Mouse (Mus musculus) fat pad, adult 2 months (tissue): ENCODE results near the gene Ddx55.
"Not testable (repeated sequence)": the region's sequence is repeated elsewhere in the genome, so short reads cannot be mapped to it uniquely, and the experiment has no call there.

ENCODE experiments used
- DNase-seq: peaks from one replicate; pipeline ENCODE4 v3.0.0-alpha.2; 2011; ENCODE audit warnings: low read depth, low spot score; ENCODE audit errors: extremely low read depth

The Ddx55 gene

DNA sequence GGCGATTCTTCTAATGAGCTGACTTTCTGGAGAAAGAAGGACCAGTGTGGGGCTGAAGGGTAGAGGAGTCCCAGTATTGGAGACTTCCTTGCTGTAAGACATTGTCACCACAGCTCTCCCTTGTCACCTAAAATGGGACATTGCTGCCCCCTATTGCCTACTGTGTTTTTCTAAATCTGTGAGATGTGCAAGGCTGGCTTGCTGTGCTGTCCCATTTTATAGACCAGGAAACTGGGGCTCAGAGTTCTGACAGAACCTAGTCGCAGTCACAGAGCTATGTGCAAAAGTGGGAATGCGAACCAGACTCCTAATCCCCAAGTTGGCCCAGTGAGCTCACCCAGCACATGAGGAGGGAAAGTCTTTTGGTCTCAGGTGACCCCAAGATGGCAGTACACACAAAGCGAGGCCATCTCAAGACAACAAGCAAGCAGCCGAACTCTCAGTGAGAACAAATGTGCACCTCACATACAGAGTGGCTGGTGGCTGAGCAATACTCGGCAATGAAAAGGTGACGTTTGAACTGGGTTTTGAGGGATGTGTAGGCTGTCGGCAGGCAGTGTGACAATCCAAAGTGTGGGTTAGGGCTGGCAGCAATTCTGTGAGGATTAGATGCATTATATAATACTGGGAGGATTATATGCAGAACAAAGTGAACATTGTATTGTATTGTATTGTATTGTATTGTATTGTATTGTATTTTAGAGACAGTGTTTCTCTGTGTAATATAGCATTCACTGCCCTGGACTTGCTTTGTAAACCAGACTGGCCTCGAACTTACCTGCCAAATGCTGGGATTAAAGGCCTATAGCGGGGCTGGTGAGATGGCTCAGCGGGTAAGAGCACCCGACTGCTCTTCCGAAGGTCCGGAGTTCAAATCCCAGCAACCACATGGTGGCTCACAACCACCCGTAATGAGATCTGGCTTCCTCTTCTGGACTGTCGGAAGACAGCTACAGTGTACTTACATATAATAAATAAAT is 13.6 kb upstream of the Ddx55 start:
- no peak for DNase-seq

- no peak for DNase-seq
These were observed 12.8 kb upstream of the Ddx55 start for GRCm38 (mm10) chr5:124539905-124540304.

- peak; percentile 86 for DNase-seq
These were observed 12.3 kb upstream of the Ddx55 start, which contains the start of gene Tmed2 for GRCm38 (mm10) chr5:124540383-124540786. Gene Tmed2, plus strand, starts transcription at chr5:124540695.

- DNase-seq = no peak
These were observed 11.6 kb upstream of the Ddx55 start for GRCm38 (mm10) chr5:124540905-124541601.

GRCm38 (mm10) chr5:124541602-124541973 is 11.1 kb upstream of the Ddx55 start:
- DNase-seq = no peak

DNA sequence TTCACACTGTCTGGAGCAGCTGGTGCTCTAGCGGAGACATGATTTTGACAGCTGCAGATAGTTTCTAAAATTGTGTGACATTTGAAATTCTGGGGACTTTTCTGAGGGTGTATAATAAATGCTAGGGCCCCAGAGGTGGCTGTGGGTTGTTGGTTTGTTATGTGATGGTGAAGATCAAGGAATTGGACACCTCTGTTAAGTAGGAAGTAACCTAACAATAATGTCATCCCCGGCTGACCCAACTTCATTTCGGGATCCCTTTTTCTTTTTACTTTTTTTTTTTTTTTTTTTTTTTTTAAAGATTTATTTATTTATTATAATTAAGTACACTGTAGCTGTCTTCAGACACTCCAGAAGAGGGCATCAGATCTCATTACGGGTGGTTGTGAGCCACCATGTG is 1.9 kb upstream of the Ddx55 start:
- DNase-seq = not testable (repeated sequence)

DNA sequence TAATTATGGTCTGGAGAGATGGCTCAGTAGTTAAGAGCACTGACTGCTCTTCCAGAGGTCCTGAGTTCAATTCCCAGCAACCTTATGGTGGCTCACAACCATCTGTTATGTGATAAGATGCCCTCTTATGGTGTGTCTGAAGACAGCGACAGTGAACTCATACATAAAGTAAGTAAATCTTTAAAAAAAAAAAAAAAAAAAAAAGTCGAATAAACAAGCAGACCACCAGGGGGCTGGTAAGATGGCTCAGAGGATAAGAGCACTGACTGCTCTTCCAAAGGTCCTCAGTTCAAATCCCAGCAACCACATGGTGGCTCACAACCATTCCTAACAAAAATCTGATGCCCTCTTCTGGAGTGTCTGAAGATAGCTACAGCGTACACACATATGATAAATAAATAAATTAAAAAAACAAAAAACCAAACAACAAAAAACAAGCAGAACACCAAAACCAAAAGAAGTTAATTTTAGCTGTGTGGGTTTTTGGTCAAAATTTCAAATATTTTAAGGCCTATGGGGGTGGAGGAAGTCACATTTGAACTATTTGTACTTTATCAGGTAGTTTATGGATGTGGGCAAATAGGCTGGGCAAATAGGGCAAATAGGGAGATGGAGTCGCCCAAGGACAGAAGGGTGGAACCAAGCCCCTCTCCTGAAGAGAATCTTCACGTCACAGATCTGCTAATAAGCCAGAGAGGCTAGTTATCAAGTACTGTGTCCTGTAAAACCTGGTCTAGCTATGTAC is 1.1 kb upstream of the Ddx55 start:
- DNase-seq = not testable (repeated sequence)

GRCm38 (mm10) chr5:124552094-124552472 is 581 bp upstream of the Ddx55 start:
- no peak for DNase-seq

DNA sequence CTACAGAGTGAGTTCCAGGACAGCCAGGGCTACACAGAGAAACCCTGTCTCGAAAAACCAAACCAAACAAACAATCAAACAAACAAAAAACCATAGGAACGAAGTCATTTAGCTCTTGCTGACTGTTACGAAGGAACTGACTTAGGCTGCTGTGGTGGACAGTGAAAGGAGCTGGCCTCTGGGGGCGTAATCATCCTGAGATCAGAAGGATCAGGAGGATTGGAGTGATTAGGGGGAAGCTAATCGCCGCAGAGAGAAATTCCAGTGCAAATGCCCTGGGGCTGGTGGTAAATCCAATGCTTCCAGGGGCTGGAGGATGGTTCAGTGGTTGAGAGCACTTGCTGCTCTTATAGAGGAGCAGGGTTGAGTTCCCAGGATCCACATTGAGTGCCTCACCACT is 943 bp downstream of the Ddx55 start:
- DNase-seq = no peak

- no peak for DNase-seq
These were observed 2.5 kb downstream of the Ddx55 start for GRCm38 (mm10) chr5:124555145-124555544.

GRCm38 (mm10) chr5:124571068-124571467 is 18.4 kb downstream of the Ddx55 start:
- DNase-seq = no peak

GRCm38 (mm10) chr5:124575467-124575866 is 22.8 kb downstream of the Ddx55 start:
- no peak for DNase-seq

DNA sequence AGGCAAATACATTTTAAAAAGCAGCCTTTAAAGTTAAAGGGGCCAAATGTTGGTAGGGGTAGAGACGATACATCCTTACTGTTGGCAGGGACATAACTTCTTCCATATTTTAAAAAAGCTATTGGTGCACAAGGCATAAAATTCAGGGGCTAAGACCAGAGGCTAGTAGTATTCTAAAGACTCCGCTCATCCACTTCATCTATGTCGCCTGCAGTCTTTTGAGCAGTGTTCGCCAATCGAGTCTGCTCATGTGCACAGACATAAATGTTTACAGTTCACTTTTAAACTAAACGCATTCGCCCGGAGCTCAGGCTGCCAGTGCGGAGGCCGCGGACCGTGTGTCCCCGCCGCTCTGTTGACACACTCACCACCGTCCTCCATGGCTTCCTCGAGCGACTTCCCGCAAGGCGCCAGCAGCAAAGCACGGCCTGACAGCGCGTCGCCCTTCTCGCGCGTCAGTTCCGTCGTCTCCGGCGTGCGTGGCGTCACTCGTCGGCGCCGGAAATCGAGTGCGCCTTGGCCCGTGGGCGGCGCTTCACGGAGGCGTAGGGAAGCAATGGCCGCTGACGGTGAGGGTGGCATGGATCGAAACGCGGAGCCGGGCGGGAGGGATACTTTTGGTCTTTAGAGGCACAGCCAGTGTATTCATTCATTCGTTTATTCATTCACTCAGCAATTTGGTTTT is 26.1 kb downstream of the Ddx55 start, which contains the start of the genes Eif2b1 and Gtf2h3:
Eif2b1 (minus strand) TSS at position 499 of the 685 bp plus-strand sequence.
Gtf2h3 (plus strand) TSS at position 508 of the 685 bp plus-strand sequence.
- DNase-seq = peak; percentile 25

GRCm38 (mm10) chr5:124582515-124582914 is 29.9 kb downstream of the Ddx55 start:
- DNase-seq = no peak

DNA sequence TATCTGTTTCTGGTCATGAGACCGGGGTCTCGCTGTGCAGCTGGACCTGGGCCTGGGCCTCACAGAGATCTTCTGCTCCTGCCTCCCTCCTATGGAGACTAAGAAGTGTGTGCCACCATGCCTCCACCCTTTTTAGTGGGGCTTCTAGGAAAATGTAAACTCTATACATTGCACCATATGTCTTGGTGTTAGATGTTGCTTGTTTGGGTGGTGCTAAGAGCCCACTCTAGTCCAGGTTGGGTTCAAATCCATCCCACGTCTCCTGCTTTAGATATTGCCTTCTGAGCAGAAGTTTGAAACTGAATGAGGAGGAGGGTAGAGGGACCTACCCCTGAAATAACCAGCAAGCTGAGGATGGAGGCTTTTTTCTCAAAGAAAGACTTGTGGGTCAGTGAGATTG is 40.1 kb downstream of the Ddx55 start:
- no peak for DNase-seq

DNA sequence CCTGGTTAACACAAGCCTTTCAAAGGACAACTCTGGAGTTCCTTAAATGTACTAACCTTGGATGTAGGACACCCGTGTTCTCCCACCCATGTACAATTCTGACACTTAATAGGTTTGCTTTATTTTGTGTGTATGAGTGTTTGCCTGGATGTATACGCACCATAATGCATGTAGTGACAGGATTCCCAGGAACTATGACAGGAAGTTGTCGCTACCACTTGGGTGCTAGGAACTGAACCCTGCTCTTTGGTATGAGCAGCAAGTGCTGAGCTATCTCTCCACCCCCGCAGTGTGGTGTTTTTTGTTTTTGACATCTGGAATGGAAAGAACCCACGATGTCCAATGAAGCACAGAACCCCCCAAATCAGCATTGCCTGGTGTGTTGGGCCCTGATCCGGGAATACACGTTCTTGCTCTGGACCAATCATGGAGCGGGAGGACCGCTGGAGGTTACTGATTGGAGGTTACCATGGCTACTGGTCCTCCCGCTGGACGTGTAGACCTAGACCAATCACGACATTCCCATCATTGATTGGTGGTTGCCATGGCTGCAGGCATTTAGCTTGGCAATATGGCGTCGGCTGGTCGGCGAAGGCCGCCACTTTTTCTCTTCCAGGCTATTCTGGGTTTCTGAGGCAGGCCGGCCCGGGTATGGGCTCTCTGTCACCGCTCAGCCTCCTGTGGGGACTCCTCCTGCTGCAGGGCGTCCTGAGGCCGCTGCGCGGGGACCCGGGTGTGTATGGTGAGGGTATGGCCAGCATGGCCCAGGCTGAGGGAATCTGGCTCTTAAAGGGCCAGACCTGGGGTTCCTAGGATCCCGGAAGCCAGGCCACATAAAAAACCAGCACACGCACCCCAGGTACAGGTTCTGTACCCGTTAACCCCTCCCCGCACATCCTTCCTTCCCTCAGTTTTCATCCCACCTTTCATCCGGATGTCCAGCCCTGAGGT is 45.8 kb downstream of the Ddx55 start:
- peak; percentile 81 for DNase-seq

DNA sequence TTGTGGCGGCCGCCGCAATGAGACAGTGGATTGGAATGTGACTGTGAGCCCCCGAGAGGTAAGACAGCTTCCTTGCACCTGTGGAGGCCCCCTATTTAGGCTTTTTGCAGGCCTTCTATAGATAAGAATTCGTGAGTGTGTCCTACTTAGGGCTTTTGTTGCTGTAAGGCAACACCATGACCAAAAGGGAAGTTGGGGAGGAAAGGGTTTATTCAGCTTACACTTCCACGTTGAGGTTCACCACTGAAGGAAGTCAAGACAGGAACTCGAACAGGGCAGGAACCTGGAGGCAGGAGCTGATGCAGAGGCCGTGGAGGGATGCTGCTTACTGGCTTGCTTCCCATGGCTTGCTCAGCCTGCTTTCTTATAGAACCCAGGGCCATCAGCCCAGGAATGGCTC is 47.1 kb downstream of the Ddx55 start:
- not testable (repeated sequence) for DNase-seq

GRCm38 (mm10) chr5:124602349-124602748 is 49.7 kb downstream of the Ddx55 start:
- no peak for DNase-seq

- DNase-seq = no peak
These were observed 51.6 kb downstream of the Ddx55 start for GRCm38 (mm10) chr5:124604296-124604695.
